Mouse (Mus musculus) thymus, adult 2 months (tissue): ENCODE data around the gene Rtp3. TPM values are rescaled to one million over a fixed set of nuclear protein-coding genes. Genes with fewer than 3 reads are reported as not detected.

Experiments
- DNase-seq: peaks from one replicate; pipeline ENCODE4 v3.0.0; 2021
- H3K27ac ChIP-seq: fragments of 200-500 bp; 2 replicates; pipeline ENCODE4 v1.5.1; 2012; ENCODE audit warnings: low read length, control low read depth; ENCODE audit not compliant: control insufficient read depth, insufficient read depth
- H3K27me3 ChIP-seq: fragments of 200-500 bp; 2 replicates; pipeline ENCODE4 v1.6.1; 2012; ENCODE audit warnings: mild to moderate bottlenecking, low read length, moderate library complexity, mixed read lengths; ENCODE audit not compliant: control insufficient read depth, insufficient read depth
- H3K36me3 ChIP-seq: fragments of 200-500 bp; 2 replicates; pipeline ENCODE4 v1.6.1; 2012; ENCODE audit warnings: mild to moderate bottlenecking, low read length, moderate library complexity; ENCODE audit not compliant: control insufficient read depth, insufficient read depth
- H3K4me1 ChIP-seq: fragments of 200-500 bp; replicated peaks from 2 replicates; pipeline ENCODE4 v1.6.1; 2012; ENCODE audit warnings: low read length; ENCODE audit not compliant: control insufficient read depth, insufficient read depth
- H3K4me3 ChIP-seq: fragments of 200-500 bp; 2 replicates; pipeline ENCODE4 v1.5.1; 2012; ENCODE audit warnings: mild to moderate bottlenecking, low read length, control low read depth, moderate library complexity; ENCODE audit not compliant: control insufficient read depth, insufficient read depth
- CTCF ChIP-seq: fragments of 200-500 bp; IDR thresholded peaks from 2 replicates; pipeline ENCODE4 v1.5.1; 2012; ENCODE audit warnings: mild to moderate bottlenecking, control low read depth, low read length, moderate library complexity, borderline replicate concordance; ENCODE audit not compliant: control insufficient read depth, poor library complexity, insufficient read depth; ENCODE audit errors: extremely low read depth
- POLR2A ChIP-seq: fragments of 200-500 bp; IDR thresholded peaks from 2 replicates; pipeline ENCODE4 v1.6.1; 2012; ENCODE audit warnings: mild to moderate bottlenecking, low read length, control low read depth, moderate library complexity; ENCODE audit not compliant: control insufficient read depth, poor library complexity, insufficient read depth; ENCODE audit errors: extremely low read depth
- WGBS: fragments of 180-500 bp; shearing (Covaris S2); methylation state at CpG from one replicate; pipeline ENCODE4 v1.1.7; 2018; 5-methylcytosine and 5-hydroxymethylcytosine counted together
- polyA plus RNA-seq: library from polyadenylated mRNA; depleted of rRNA; stranded (reverse); fragments of >200 nt; gene quantifications from 2 replicates; pipeline ENCODE4 v1.2.3, GENCODE M21; 2012

The Rtp3 gene
- polyA plus RNA-seq, 1 experiment, result 1.1 TPM

DNA sequence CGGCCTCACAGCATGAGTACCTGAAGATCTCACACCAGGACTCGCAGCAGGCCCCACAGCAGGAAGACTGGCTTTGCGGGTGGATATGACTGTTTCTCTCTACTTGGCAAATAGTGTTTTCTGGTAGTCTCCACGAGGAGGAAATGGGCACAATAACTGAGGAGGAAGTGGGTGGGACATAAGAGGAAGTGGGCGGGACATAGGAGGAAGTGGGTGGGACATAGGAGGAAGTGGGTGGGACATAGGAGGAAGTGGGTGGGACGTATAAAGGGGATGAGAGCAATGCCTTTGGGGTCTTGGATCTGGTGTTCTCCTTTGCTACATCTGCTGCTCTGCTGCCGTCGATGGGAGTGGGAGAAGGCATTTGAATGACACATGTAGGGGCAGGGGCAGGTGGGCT lies 4.4 kb downstream of the Rtp3 start:
- Histone ChIP-seq H3K4me1 (peaks cover 5% of the 10 kb centered on the region; the same call in 1 of the 2 replicates), H3K36me3 (no peaks in the 10 kb centered on the region), H3K4me3 (no peak overlapping the region), H3K27me3 (no peaks in the 10 kb centered on the region), H3K27ac (no peak overlapping the region)
- TF ChIP-seq CTCF (no peak), POLR2A (no peak)
- DNase-seq, result no peak
- 91% methylated on average over 8 of the region's 8 CpGs for WGBS

GRCm38 (mm10) chr9:110985541-110985940 lies 4.8 kb downstream of the Rtp3 start:
- WGBS, result 98% methylated on average over 5 of the region's 5 CpGs

DNA sequence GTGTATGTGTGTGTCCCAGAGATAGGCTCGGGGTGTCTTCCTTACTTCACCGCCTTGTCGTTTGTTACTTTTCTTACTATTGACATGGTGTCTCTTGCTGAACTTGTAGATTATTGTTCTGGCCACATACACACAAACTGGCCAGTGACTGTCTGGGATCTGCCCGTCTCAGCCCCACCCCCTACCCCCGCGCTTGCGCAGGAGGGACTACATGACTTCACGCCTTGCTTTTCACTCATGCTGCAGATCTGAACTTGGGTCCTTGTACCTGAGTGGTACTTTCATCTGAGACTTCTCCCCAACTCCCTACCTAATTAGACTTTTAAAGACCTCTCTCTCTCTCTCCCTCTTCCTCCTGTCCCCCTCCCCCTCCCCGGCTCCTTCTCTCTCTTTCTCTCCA lies 6.3 kb downstream of the Rtp3 start:
- no peaks in the 10 kb centered on the region for H3K27me3 ChIP-seq
- peaks cover 5% of the 10 kb centered on the region; the same call in 1 of the 2 replicates for H3K4me1 ChIP-seq
- 95% methylated on average over 9 of the region's 9 CpGs for WGBS
- no peaks in the 10 kb centered on the region for H3K36me3 ChIP-seq
- H3K27ac ChIP-seq, result no peak overlapping the region
- no peak overlapping the region for H3K4me3 ChIP-seq
- DNase-seq, result no peak
- TF ChIP-seq POLR2A, result no peak
- TF ChIP-seq CTCF, result no peak

More at GRCm38 (mm10) chr9:110985541-110985940, 4.8 kb downstream of the Rtp3 start:
- TF ChIP-seq POLR2A, result no peak
- TF ChIP-seq CTCF, result no peak
- no peak for DNase-seq
- H3K4me1 ChIP-seq, result peaks cover 5% of the 10 kb centered on the region; the same call in 1 of the 2 replicates
- no peaks in the 10 kb centered on the region for H3K27me3 ChIP-seq
- no peak overlapping the region for H3K27ac ChIP-seq
- no peak overlapping the region for H3K4me3 ChIP-seq
- H3K36me3 ChIP-seq, result no peaks in the 10 kb centered on the region

- 71% methylated on average over 4 of the region's 4 CpGs for WGBS
- Histone ChIP-seq H3K27me3 (no peaks in the 10 kb centered on the region), H3K4me3 (no peak overlapping the region), H3K4me1 (peaks cover 5% of the 10 kb centered on the region; the same call in 1 of the 2 replicates), H3K36me3 (no peaks in the 10 kb centered on the region), H3K27ac (no peak overlapping the region)
- no peak for TF ChIP-seq CTCF
- DNase-seq, result no peak
Observed at GRCm38 (mm10) chr9:110982351-110982750, 8.0 kb downstream of the Rtp3 start.

- TF ChIP-seq CTCF (no peak), POLR2A (no peak)
- WGBS, result 96% methylated on average over 11 of the region's 11 CpGs
- no peak overlapping the region for H3K27ac ChIP-seq
- no peaks in the 10 kb centered on the region for H3K36me3 ChIP-seq
- DNase-seq, result no peak
- H3K27me3 ChIP-seq, result no peaks in the 10 kb centered on the region
- no peak overlapping the region for H3K4me3 ChIP-seq
- peaks cover 5% of the 10 kb centered on the region; the same call in 1 of the 2 replicates for H3K4me1 ChIP-seq
Observed at GRCm38 (mm10) chr9:110979411-110979810, 11.0 kb downstream of the Rtp3 start.

- Histone ChIP-seq H3K36me3 (no peaks in the 10 kb centered on the region), H3K27ac (no peak overlapping the region), H3K4me1 (no peaks in the 10 kb centered on the region), H3K27me3 (no peaks in the 10 kb centered on the region), H3K4me3 (no peak overlapping the region)
- DNase-seq, result no peak
- 69% methylated on average over 2 of the region's 2 CpGs for WGBS
- no peak for TF ChIP-seq POLR2A
- no peak for TF ChIP-seq CTCF
Observed at GRCm38 (mm10) chr9:110965910-110966231, 24.5 kb downstream of the Rtp3 start.
